Mouse (Mus musculus): ENCODE data around the gene Glyctk. TPM values are rescaled to one million over a fixed set of nuclear protein-coding genes. Genes with fewer than 3 reads are reported as not detected.

Glyctk gene
- total RNA-seq, 2 experiments from 2014 or later = 1.3 to 1.6 TPM

- DNase-seq = no peak
- intact Hi-C loops (cut with DNase I; ENCODE audit: low total_unique reads) = loop anchor here (10.0 kb wide), 1 partner anchor 121 kb away; no protein-coding TSS in a partner anchor
Measured at GRCm38 (mm10) chr9:106154106-106154505, 3.8 kb downstream of the Glyctk start.

GRCm38 (mm10) chr9:106149399-106149754 lies 8.6 kb downstream of the Glyctk start:
- intact Hi-C loops (cut with DNase I; ENCODE audit: low total_unique reads) = no loop called here

GRCm38 (mm10) chr9:106148541-106149398 lies 9.2 kb downstream of the Glyctk start:
- no peak for DNase-seq
- intact Hi-C loops (cut with DNase I; ENCODE audit: low total_unique reads) = no loop called here

More at GRCm38 (mm10) chr9:106149399-106149754, 8.6 kb downstream of the Glyctk start:
- no peak for DNase-seq

- intact Hi-C loops (cut with DNase I; ENCODE audit: low total_unique reads) = no loop called here
- no peak for DNase-seq
Measured at GRCm38 (mm10) chr9:106147851-106148431, 10.0 kb downstream of the Glyctk start.

- intact Hi-C loops (cut with DNase I; ENCODE audit: low total_unique reads) = no loop called here
Measured at GRCm38 (mm10) chr9:106147281-106147680, 10.7 kb downstream of the Glyctk start.

GRCm38 (mm10) chr9:106145582-106145981 lies 12.4 kb downstream of the Glyctk start:
- no peak for DNase-seq
- intact Hi-C loops (cut with DNase I; ENCODE audit: low total_unique reads) = no loop called here

More at GRCm38 (mm10) chr9:106147281-106147680, 10.7 kb downstream of the Glyctk start:
- DNase-seq = no peak

GRCm38 (mm10) chr9:106144176-106144575 lies 13.8 kb downstream of the Glyctk start:
- no peak for DNase-seq
- intact Hi-C loops (cut with DNase I; ENCODE audit: low total_unique reads) = no loop called here

GRCm38 (mm10) chr9:106141955-106142354 lies 16.0 kb downstream of the Glyctk start:
- intact Hi-C loops (cut with DNase I; ENCODE audit: low total_unique reads) = no loop called here
- DNase-seq = no peak

GRCm38 (mm10) chr9:106139763-106140162 lies 18.2 kb downstream of the Glyctk start:
- DNase-seq = no peak
- intact Hi-C loops (cut with DNase I; ENCODE audit: low total_unique reads) = no loop called here

GRCm38 (mm10) chr9:106137671-106138216 lies 20.2 kb downstream of the Glyctk start:
- DNase-seq = no peak
- intact Hi-C loops (cut with DNase I; ENCODE audit: low total_unique reads) = no loop called here

- DNase-seq = no peak
- intact Hi-C loops (cut with DNase I; ENCODE audit: low total_unique reads) = no loop called here
Measured at GRCm38 (mm10) chr9:106130250-106130649, 27.7 kb downstream of the Glyctk start.

GRCm38 (mm10) chr9:106129072-106129471 lies 28.9 kb downstream of the Glyctk start:
- no peak for DNase-seq
- intact Hi-C loops (cut with DNase I; ENCODE audit: low total_unique reads) = no loop called here

GRCm38 (mm10) chr9:106126786-106127251 lies 31.1 kb downstream of the Glyctk start:
- intact Hi-C loops (cut with DNase I; ENCODE audit: low total_unique reads) = no loop called here
- DNase-seq = no peak

- DNase-seq = no peak
- intact Hi-C loops (cut with DNase I; ENCODE audit: low total_unique reads) = no loop called here
Measured at GRCm38 (mm10) chr9:106123599-106123998, 34.3 kb downstream of the Glyctk start.

GRCm38 (mm10) chr9:106119075-106119474 lies 38.9 kb downstream of the Glyctk start:
- no peak for DNase-seq

GRCm38 (mm10) chr9:106115801-106116424 lies 42.0 kb downstream of the Glyctk start:
- no peak for DNase-seq
- intact Hi-C loops (cut with DNase I; ENCODE audit: low total_unique reads) = no loop called here

More at GRCm38 (mm10) chr9:106119075-106119474, 38.9 kb downstream of the Glyctk start:
- intact Hi-C loops (cut with DNase I; ENCODE audit: low total_unique reads) = no loop called here

- peak; percentile 65 for DNase-seq
- intact Hi-C loops (cut with DNase I; ENCODE audit: low total_unique reads) = no loop called here
Measured at GRCm38 (mm10) chr9:106112770-106113423, 45.0 kb downstream of the Glyctk start.

GRCm38 (mm10) chr9:106106241-106106640 lies 51.7 kb downstream of the Glyctk start:
- intact Hi-C loops (cut with DNase I; ENCODE audit: low total_unique reads) = no loop called here
- DNase-seq = no peak

GRCm38 (mm10) chr9:106104401-106104800 lies 53.5 kb downstream of the Glyctk start:
- intact Hi-C loops (cut with DNase I; ENCODE audit: low total_unique reads) = no loop called here
- no peak for DNase-seq
